Mouse (Mus musculus) thymus, adult 2 months (tissue): ENCODE data around the gene Sat2. TPM values are rescaled to one million over a fixed set of nuclear protein-coding genes. Genes with fewer than 3 reads are reported as not detected.

Source experiments
- DNase-seq: peaks from one replicate; pipeline ENCODE4 v3.0.0; 2021
- H3K27ac ChIP-seq: fragments of 200-500 bp; 2 replicates; pipeline ENCODE4 v1.5.1; 2012; ENCODE audit warnings: low read length, control low read depth; ENCODE audit not compliant: control insufficient read depth, insufficient read depth
- H3K27me3 ChIP-seq: fragments of 200-500 bp; 2 replicates; pipeline ENCODE4 v1.6.1; 2012; ENCODE audit warnings: mild to moderate bottlenecking, low read length, moderate library complexity, mixed read lengths; ENCODE audit not compliant: control insufficient read depth, insufficient read depth
- H3K36me3 ChIP-seq: fragments of 200-500 bp; 2 replicates; pipeline ENCODE4 v1.6.1; 2012; ENCODE audit warnings: mild to moderate bottlenecking, low read length, moderate library complexity; ENCODE audit not compliant: control insufficient read depth, insufficient read depth
- H3K4me1 ChIP-seq: fragments of 200-500 bp; replicated peaks from 2 replicates; pipeline ENCODE4 v1.6.1; 2012; ENCODE audit warnings: low read length; ENCODE audit not compliant: control insufficient read depth, insufficient read depth
- H3K4me3 ChIP-seq: fragments of 200-500 bp; 2 replicates; pipeline ENCODE4 v1.5.1; 2012; ENCODE audit warnings: mild to moderate bottlenecking, low read length, control low read depth, moderate library complexity; ENCODE audit not compliant: control insufficient read depth, insufficient read depth
- CTCF ChIP-seq: fragments of 200-500 bp; IDR thresholded peaks from 2 replicates; pipeline ENCODE4 v1.5.1; 2012; ENCODE audit warnings: mild to moderate bottlenecking, control low read depth, low read length, moderate library complexity, borderline replicate concordance; ENCODE audit not compliant: control insufficient read depth, poor library complexity, insufficient read depth; ENCODE audit errors: extremely low read depth
- POLR2A ChIP-seq: fragments of 200-500 bp; IDR thresholded peaks from 2 replicates; pipeline ENCODE4 v1.6.1; 2012; ENCODE audit warnings: mild to moderate bottlenecking, low read length, control low read depth, moderate library complexity; ENCODE audit not compliant: control insufficient read depth, poor library complexity, insufficient read depth; ENCODE audit errors: extremely low read depth
- WGBS: fragments of 180-500 bp; shearing (Covaris S2); methylation state at CpG from one replicate; pipeline ENCODE4 v1.1.7; 2018; 5-methylcytosine and 5-hydroxymethylcytosine counted together
- polyA plus RNA-seq: library from polyadenylated mRNA; depleted of rRNA; stranded (reverse); fragments of >200 nt; gene quantifications from 2 replicates; pipeline ENCODE4 v1.2.3, GENCODE M21; 2012

The Sat2 gene
- polyA plus RNA-seq, 1 experiment = 0.67 TPM

GRCm38 (mm10) chr11:69600098-69600497 lies 21.7 kb upstream of the Sat2 start:
- no peak overlapping the region for H3K4me3 ChIP-seq
- TF ChIP-seq CTCF = no peak
- no peak for TF ChIP-seq POLR2A
- WGBS = 85% methylated on average over 6 of the region's 6 CpGs
- DNase-seq = no peak
- H3K4me1 ChIP-seq = peaks cover 5% of the 10 kb centered on the region; the same call in 1 of the 2 replicates
- H3K27me3 ChIP-seq = peaks cover 6% of the 10 kb centered on the region; the same call in 1 of the 2 replicates
- H3K27ac ChIP-seq = no peak overlapping the region
- H3K36me3 ChIP-seq = no peaks in the 10 kb centered on the region

GRCm38 (mm10) chr11:69601768-69602167 lies 20.1 kb upstream of the Sat2 start:
- H3K36me3 ChIP-seq = no peaks in the 10 kb centered on the region
- TF ChIP-seq POLR2A = no peak
- no peak for TF ChIP-seq CTCF
- peaks cover 17% of the 10 kb centered on the region for H3K4me1 ChIP-seq

GRCm38 (mm10) chr11:69603516-69603915 lies 18.3 kb upstream of the Sat2 start:
- no peak for DNase-seq
- no peak overlapping the region for H3K27ac ChIP-seq
- no peak overlapping the region for H3K4me3 ChIP-seq
- H3K27me3 ChIP-seq = peaks cover 6% of the 10 kb centered on the region; the same call in 1 of the 2 replicates
- no peaks in the 10 kb centered on the region for H3K36me3 ChIP-seq
- H3K4me1 ChIP-seq = peaks cover 17% of the 10 kb centered on the region
- TF ChIP-seq POLR2A (no peak), CTCF (no peak)
- WGBS = 84% methylated on average over 8 of the region's 8 CpGs

More at GRCm38 (mm10) chr11:69601768-69602167, 20.1 kb upstream of the Sat2 start:
- Histone ChIP-seq H3K27ac (no peak overlapping the region), H3K27me3 (peaks cover 6% of the 10 kb centered on the region; the same call in 1 of the 2 replicates), H3K4me3 (no peak overlapping the region)
- WGBS = 93% methylated on average over 3 of the region's 3 CpGs
- DNase-seq = no peak

GRCm38 (mm10) chr11:69604347-69604746 lies 17.5 kb upstream of the Sat2 start:
- no peak for DNase-seq
- Histone ChIP-seq H3K4me3 (no peak overlapping the region), H3K27ac (no peak overlapping the region), H3K4me1 (peaks cover 17% of the 10 kb centered on the region), H3K27me3 (peaks cover 6% of the 10 kb centered on the region; the same call in 1 of the 2 replicates), H3K36me3 (no peaks in the 10 kb centered on the region)
- TF ChIP-seq POLR2A = no peak
- no peak for TF ChIP-seq CTCF
- WGBS = 77% methylated on average over 3 of the region's 3 CpGs

- no peak for DNase-seq
- Histone ChIP-seq H3K27me3 (peaks cover 6% of the 10 kb centered on the region; the same call in 1 of the 2 replicates), H3K27ac (no peak overlapping the region), H3K4me3 (peak overlapping the region; percentile 64), H3K4me1 (peaks cover 17% of the 10 kb centered on the region), H3K36me3 (no peaks in the 10 kb centered on the region)
- no peak for TF ChIP-seq CTCF
- no peak for TF ChIP-seq POLR2A
- 2% methylated on average over 58 of the region's 73 CpGs for WGBS
Measured at GRCm38 (mm10) chr11:69604795-69605664, 16.8 kb upstream of the Sat2 start.

GRCm38 (mm10) chr11:69605726-69606490 lies 15.9 kb upstream of the Sat2 start, which contains the start of gene Atp1b2:
Atp1b2 (minus strand) TSS chr11:69605942.
- Histone ChIP-seq H3K27ac (no peak within 1 kb of the TSS), H3K36me3 (no peaks in the 10 kb centered on the region), H3K4me1 (peaks cover 17% of the 10 kb centered on the region), H3K4me3 (peak within 1 kb of the TSS; percentile 64), H3K27me3 (peaks cover 6% of the 10 kb centered on the region; the same call in 1 of the 2 replicates)
- 2% methylated on average over 32 of the region's 32 CpGs for WGBS
- DNase-seq = peak; percentile 71
- TF ChIP-seq CTCF (no peak), POLR2A (peak; percentile 96)
